Mouse (Mus musculus): ENCODE results near the gene Amotl2. TPM values are rescaled to one million over a fixed set of nuclear protein-coding genes. Genes with fewer than 3 reads are reported as not detected.

Gene Amotl2
- polyA plus RNA-seq, 1 experiment from 2014 or later: 22.1 TPM

- Histone ChIP-seq H3K9ac (replicated peaks; ENCODE audit: low read depth, low read length) (no peak overlapping the region), H3K9me3 (ENCODE audit: control insufficient read depth, low read depth, low read length) (no peaks in the 10 kb centered on the region), H3K4me3 (ENCODE audit: low read depth, low read length) (no peak overlapping the region), H3K4me2 (replicated peaks; ENCODE audit: low read depth, low read length) (no peak overlapping the region), H3K36me3 (ENCODE audit: control insufficient read depth, insufficient read depth, low read length) (peaks cover 86% of the 10 kb centered on the region), H3K27ac (ENCODE audit: low read length) (no peak overlapping the region), H3K27me3 (ENCODE audit: control insufficient read depth, insufficient read depth, low read length) (no peaks in the 10 kb centered on the region), H3K4me1 (ENCODE audit: control insufficient read depth, insufficient read depth, low read length) (peaks cover 34% of the 10 kb centered on the region)
- no peak for ATAC-seq (ENCODE audit: insufficient number of reproducible peaks, insufficient read depth, low FRiP score, low read depth)
- WGBS: 89% methylated on average over 9 of the region's 9 CpGs
Observed at GRCm38 (mm10) chr9:102728469-102728747, 11.9 kb downstream of the Amotl2 start.

- Histone ChIP-seq H3K36me3 (ENCODE audit: control insufficient read depth, insufficient read depth, low read length) (peaks cover 84% of the 10 kb centered on the region), H3K27ac (ENCODE audit: low read length) (no peak overlapping the region), H3K4me1 (ENCODE audit: control insufficient read depth, insufficient read depth, low read length) (peaks cover 29% of the 10 kb centered on the region), H3K9ac (replicated peaks; ENCODE audit: low read depth, low read length) (no peak overlapping the region), H3K4me2 (replicated peaks; ENCODE audit: low read depth, low read length) (no peak overlapping the region), H3K9me3 (ENCODE audit: control insufficient read depth, low read depth, low read length) (no peaks in the 10 kb centered on the region), H3K4me3 (ENCODE audit: low read depth, low read length) (no peak overlapping the region), H3K27me3 (ENCODE audit: control insufficient read depth, insufficient read depth, low read length) (no peaks in the 10 kb centered on the region)
- WGBS: 83% methylated on average over 21 of the region's 21 CpGs
- no peak for ATAC-seq (ENCODE audit: insufficient number of reproducible peaks, insufficient read depth, low FRiP score, low read depth)
Observed at GRCm38 (mm10) chr9:102729093-102729845, 12.8 kb downstream of the Amotl2 start.

GRCm38 (mm10) chr9:102729876-102730413 lies 13.5 kb downstream of the Amotl2 start:
- Histone ChIP-seq H3K36me3 (ENCODE audit: control insufficient read depth, insufficient read depth, low read length) (peaks cover 77% of the 10 kb centered on the region), H3K27ac (ENCODE audit: low read length) (no peak overlapping the region), H3K9me3 (ENCODE audit: control insufficient read depth, low read depth, low read length) (no peaks in the 10 kb centered on the region), H3K4me2 (replicated peaks; ENCODE audit: low read depth, low read length) (no peak overlapping the region), H3K4me3 (ENCODE audit: low read depth, low read length) (no peak overlapping the region), H3K9ac (replicated peaks; ENCODE audit: low read depth, low read length) (no peak overlapping the region), H3K4me1 (ENCODE audit: control insufficient read depth, insufficient read depth, low read length) (peaks cover 25% of the 10 kb centered on the region), H3K27me3 (ENCODE audit: control insufficient read depth, insufficient read depth, low read length) (no peaks in the 10 kb centered on the region)
- 88% methylated on average over 14 of the region's 14 CpGs for WGBS
- ATAC-seq (ENCODE audit: insufficient number of reproducible peaks, insufficient read depth, low FRiP score, low read depth): no peak

GRCm38 (mm10) chr9:102731044-102731471 lies 14.6 kb downstream of the Amotl2 start:
- Histone ChIP-seq H3K4me1 (ENCODE audit: control insufficient read depth, insufficient read depth, low read length) (peaks cover 13% of the 10 kb centered on the region; the same call in 1 of the 2 replicates), H3K4me2 (replicated peaks; ENCODE audit: low read depth, low read length) (no peak overlapping the region), H3K27me3 (ENCODE audit: control insufficient read depth, insufficient read depth, low read length) (no peaks in the 10 kb centered on the region), H3K9me3 (ENCODE audit: control insufficient read depth, low read depth, low read length) (no peaks in the 10 kb centered on the region), H3K4me3 (ENCODE audit: low read depth, low read length) (no peak overlapping the region), H3K9ac (replicated peaks; ENCODE audit: low read depth, low read length) (no peak overlapping the region), H3K36me3 (ENCODE audit: control insufficient read depth, insufficient read depth, low read length) (peaks cover 70% of the 10 kb centered on the region), H3K27ac (ENCODE audit: low read length) (no peak overlapping the region)
- 69% methylated on average over 7 of the region's 7 CpGs for WGBS
- ATAC-seq (ENCODE audit: insufficient number of reproducible peaks, insufficient read depth, low FRiP score, low read depth): no peak

GRCm38 (mm10) chr9:102731574-102732175 lies 15.2 kb downstream of the Amotl2 start:
- Histone ChIP-seq H3K4me3 (ENCODE audit: low read depth, low read length) (no peak overlapping the region), H3K27me3 (ENCODE audit: control insufficient read depth, insufficient read depth, low read length) (no peaks in the 10 kb centered on the region), H3K36me3 (ENCODE audit: control insufficient read depth, insufficient read depth, low read length) (peaks cover 69% of the 10 kb centered on the region), H3K4me2 (replicated peaks; ENCODE audit: low read depth, low read length) (no peak overlapping the region), H3K9ac (replicated peaks; ENCODE audit: low read depth, low read length) (no peak overlapping the region), H3K4me1 (ENCODE audit: control insufficient read depth, insufficient read depth, low read length) (peaks cover 7% of the 10 kb centered on the region; the same call in 1 of the 2 replicates), H3K27ac (ENCODE audit: low read length) (no peak overlapping the region), H3K9me3 (ENCODE audit: control insufficient read depth, low read depth, low read length) (no peaks in the 10 kb centered on the region)
- WGBS: 80% methylated on average over 10 of the region's 10 CpGs
- no peak for ATAC-seq (ENCODE audit: insufficient number of reproducible peaks, insufficient read depth, low FRiP score, low read depth)

- no peak overlapping the region for H3K27ac ChIP-seq (ENCODE audit: low read length)
Observed at GRCm38 (mm10) chr9:102732326-102732865, 15.9 kb downstream of the Amotl2 start.

GRCm38 (mm10) chr9:102733459-102733858 lies 17.0 kb downstream of the Amotl2 start:
- Histone ChIP-seq H3K36me3 (ENCODE audit: control insufficient read depth, insufficient read depth, low read length) (peaks cover 52% of the 10 kb centered on the region), H3K9me3 (ENCODE audit: control insufficient read depth, low read depth, low read length) (no peaks in the 10 kb centered on the region), H3K27me3 (ENCODE audit: control insufficient read depth, insufficient read depth, low read length) (no peaks in the 10 kb centered on the region), H3K27ac (ENCODE audit: low read length) (peak overlapping the region; percentile 84), H3K4me2 (replicated peaks; ENCODE audit: low read depth, low read length) (no peak overlapping the region), H3K4me3 (ENCODE audit: low read depth, low read length) (no peak overlapping the region), H3K4me1 (ENCODE audit: control insufficient read depth, insufficient read depth, low read length) (peaks cover 2% of the 10 kb centered on the region; the same call in 1 of the 2 replicates), H3K9ac (replicated peaks; ENCODE audit: low read depth, low read length) (no peak overlapping the region)
- ATAC-seq (ENCODE audit: insufficient number of reproducible peaks, insufficient read depth, low FRiP score, low read depth): no peak
- 78% methylated on average over 5 of the region's 5 CpGs for WGBS

More at GRCm38 (mm10) chr9:102732326-102732865, 15.9 kb downstream of the Amotl2 start:
- peaks cover 62% of the 10 kb centered on the region for H3K36me3 ChIP-seq (ENCODE audit: control insufficient read depth, insufficient read depth, low read length)
- H3K27me3 ChIP-seq (ENCODE audit: control insufficient read depth, insufficient read depth, low read length): no peaks in the 10 kb centered on the region
- no peak overlapping the region for H3K4me3 ChIP-seq (ENCODE audit: low read depth, low read length)
- H3K4me2 ChIP-seq (replicated peaks; ENCODE audit: low read depth, low read length): no peak overlapping the region
- no peak overlapping the region for H3K9ac ChIP-seq (replicated peaks; ENCODE audit: low read depth, low read length)
- ATAC-seq (ENCODE audit: insufficient number of reproducible peaks, insufficient read depth, low FRiP score, low read depth): no peak
- WGBS: 63% methylated on average over 5 of the region's 5 CpGs
- H3K4me1 ChIP-seq (ENCODE audit: control insufficient read depth, insufficient read depth, low read length): peaks cover 2% of the 10 kb centered on the region; the same call in 1 of the 2 replicates
- no peaks in the 10 kb centered on the region for H3K9me3 ChIP-seq (ENCODE audit: control insufficient read depth, low read depth, low read length)

- H3K9me3 ChIP-seq (ENCODE audit: control insufficient read depth, low read depth, low read length): no peaks in the 10 kb centered on the region
- WGBS: 58% methylated on average over 9 of the region's 9 CpGs
- no peak overlapping the region for H3K9ac ChIP-seq (replicated peaks; ENCODE audit: low read depth, low read length)
- H3K36me3 ChIP-seq (ENCODE audit: control insufficient read depth, insufficient read depth, low read length): peaks cover 44% of the 10 kb centered on the region
- no peak overlapping the region for H3K4me3 ChIP-seq (ENCODE audit: low read depth, low read length)
- peak overlapping the region; percentile 84 for H3K27ac ChIP-seq (ENCODE audit: low read length)
- no peak overlapping the region for H3K4me2 ChIP-seq (replicated peaks; ENCODE audit: low read depth, low read length)
- peaks cover 2% of the 10 kb centered on the region; the same call in 1 of the 2 replicates for H3K4me1 ChIP-seq (ENCODE audit: control insufficient read depth, insufficient read depth, low read length)
- H3K27me3 ChIP-seq (ENCODE audit: control insufficient read depth, insufficient read depth, low read length): no peaks in the 10 kb centered on the region
- peak; percentile 53; the same call in 1 of the 2 replicates for ATAC-seq (ENCODE audit: insufficient number of reproducible peaks, insufficient read depth, low FRiP score, low read depth)
Observed at GRCm38 (mm10) chr9:102733999-102734738, 17.7 kb downstream of the Amotl2 start.

Measured in stomach, embryonic 14.5 days (tissue).